Mouse (Mus musculus) heart, adult 2 months (tissue): ENCODE measurements at regions not wholly inside any gene's neighbourhood (a gene's known extent, or its start where the extent isn't known, plus 50 kb on each side); places are given as distances from the start of the nearest gene placed in this dataset.

Experiments used
- CTCF ChIP-seq: fragments of 200-600 bp; IDR thresholded peaks from 2 replicates; pipeline ENCODE4 v1.8.1; 2022; ENCODE audit warnings: antibody characterized with exemption, mild to moderate bottlenecking, moderate library complexity
- EP300 ChIP-seq: fragments of 200-500 bp; IDR thresholded peaks from 2 replicates; pipeline ENCODE4 v1.6.1; 2011; ENCODE audit warnings: low read depth, low read length, control low read depth; ENCODE audit not compliant: insufficient read depth
- POLR2A ChIP-seq: fragments of 200-500 bp; IDR thresholded peaks from 2 replicates; pipeline ENCODE4 v1.6.1; 2011; ENCODE audit warnings: mild to moderate bottlenecking, low read depth, low read length, control low read depth; ENCODE audit not compliant: insufficient read depth

DNA sequence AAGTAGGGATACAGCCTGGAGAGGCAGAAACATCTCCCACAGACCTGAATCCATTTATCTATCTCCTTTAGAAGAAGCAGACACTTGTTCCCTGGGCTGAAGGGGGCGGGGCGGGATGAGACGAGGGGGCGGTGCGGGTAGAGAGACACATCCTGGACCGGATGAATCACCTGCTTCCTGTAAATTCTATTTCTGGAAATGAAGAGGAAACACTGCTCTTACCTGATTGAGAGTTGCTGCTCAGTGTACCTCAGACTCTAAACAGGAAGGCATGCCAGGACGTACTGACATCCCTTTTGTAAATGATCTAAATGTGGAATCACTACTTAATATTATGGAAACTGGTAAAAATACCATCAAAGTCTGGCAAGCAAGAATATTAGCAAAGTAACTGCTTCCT, 105.5 kb upstream of the Noct start:
- TF ChIP-seq CTCF = no peak
- no peak for TF ChIP-seq EP300
- TF ChIP-seq POLR2A = no peak
